Mouse (Mus musculus): ENCODE results near the gene Kif17.
"Not testable (repeated sequence)": the region's sequence is repeated elsewhere in the genome, so short reads cannot be mapped to it uniquely, and the experiment has no call there.

DNA sequence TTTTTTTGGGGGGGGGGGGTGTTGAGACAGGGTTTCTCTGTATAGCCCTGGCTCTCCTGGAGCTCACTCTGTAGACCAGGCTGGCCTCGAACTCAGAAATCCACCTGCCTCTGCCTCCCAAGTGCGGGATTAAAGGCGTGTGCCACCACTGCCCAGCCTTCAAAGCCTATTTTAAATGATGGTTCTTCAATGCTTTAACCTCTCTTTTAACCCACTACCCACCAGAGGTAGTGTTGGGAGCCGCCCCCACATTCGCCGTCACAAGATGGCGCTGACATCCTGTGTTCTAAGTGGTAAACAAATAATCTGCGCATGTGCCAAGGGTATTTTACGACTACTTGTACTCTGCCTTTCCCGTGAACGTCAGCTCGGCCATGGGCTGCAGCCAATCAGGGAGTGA, 76.9 kb downstream of the Kif17 start:
- TF ChIP-seq POLR2A (IDR thresholded peaks at IDR 0.05; ENCODE audit: borderline replicate concordance, extremely low read depth, low read depth, low read length); CTCF (IDR thresholded peaks at IDR 0.05; ENCODE audit: insufficient read depth, low read length): not testable (repeated sequence)
